Mouse (Mus musculus) right cerebral cortex, postnatal 14 days (tissue): ENCODE results near the gene Gm21663.
"Not testable (repeated sequence)": the region's sequence is repeated elsewhere in the genome, so short reads cannot be mapped to it uniquely, and the experiment has no call there.

Experiments
- DNase-seq: peaks from one replicate; pipeline ENCODE4 v3.0.0; 2022

The Gm21663 gene

GRCm38 (mm10) chr5:25942281-25942680 is at the start of gene Gm21663:
Gm21663 (minus strand) TSS chr5:25942381.
- not testable (repeated sequence) for DNase-seq

- DNase-seq, result not testable (repeated sequence)
Measured at GRCm38 (mm10) chr5:25988550-25988949, 46.4 kb upstream of the Gm21663 start, which contains the start of gene Gm21698. Gm21698 (minus strand) TSS chr5:25988650.

GRCm38 (mm10) chr5:25972563-25972962 is 30.4 kb upstream of the Gm21663 start, which contains the start of gene Gm21680:
Gm21680 (minus strand) TSS chr5:25972663.
- not testable (repeated sequence) for DNase-seq

- not testable (repeated sequence) for DNase-seq
Measured at GRCm38 (mm10) chr5:25957050-25957449, 14.9 kb upstream of the Gm21663 start.

GRCm38 (mm10) chr5:25956611-25957010 is 14.4 kb upstream of the Gm21663 start:
- DNase-seq, result not testable (repeated sequence)

GRCm38 (mm10) chr5:25954317-25954716 is 12.1 kb upstream of the Gm21663 start, which contains the start of gene Gm21671:
Gm21671 (minus strand) TSS chr5:25954417.
- not testable (repeated sequence) for DNase-seq

- DNase-seq, result not testable (repeated sequence)
Measured at GRCm38 (mm10) chr5:25945391-25945790, 3.2 kb upstream of the Gm21663 start.

- DNase-seq, result peak; percentile 46
Measured at GRCm38 (mm10) chr5:25891321-25891720, 50.9 kb downstream of the Gm21663 start.

- DNase-seq, result no peak
Measured at GRCm38 (mm10) chr5:25889746-25890382, 52.3 kb downstream of the Gm21663 start.

GRCm38 (mm10) chr5:25886708-25887107 is 55.5 kb downstream of the Gm21663 start:
- no peak for DNase-seq
